Mouse (Mus musculus) kidney, postnatal 4 days (tissue): Measurements from ENCODE around the gene Slc2a4.
A peak's percentile ranks its signal among the peaks of the same experiment; 100 is the strongest.

Experiments
- DNase-seq, 2 experiments: peaks; one replicate each; pipeline ENCODE4 v3.0.0; 2021; ENCODE audit warnings: mixed read lengths in 2 of 2

Gene Slc2a4

DNA sequence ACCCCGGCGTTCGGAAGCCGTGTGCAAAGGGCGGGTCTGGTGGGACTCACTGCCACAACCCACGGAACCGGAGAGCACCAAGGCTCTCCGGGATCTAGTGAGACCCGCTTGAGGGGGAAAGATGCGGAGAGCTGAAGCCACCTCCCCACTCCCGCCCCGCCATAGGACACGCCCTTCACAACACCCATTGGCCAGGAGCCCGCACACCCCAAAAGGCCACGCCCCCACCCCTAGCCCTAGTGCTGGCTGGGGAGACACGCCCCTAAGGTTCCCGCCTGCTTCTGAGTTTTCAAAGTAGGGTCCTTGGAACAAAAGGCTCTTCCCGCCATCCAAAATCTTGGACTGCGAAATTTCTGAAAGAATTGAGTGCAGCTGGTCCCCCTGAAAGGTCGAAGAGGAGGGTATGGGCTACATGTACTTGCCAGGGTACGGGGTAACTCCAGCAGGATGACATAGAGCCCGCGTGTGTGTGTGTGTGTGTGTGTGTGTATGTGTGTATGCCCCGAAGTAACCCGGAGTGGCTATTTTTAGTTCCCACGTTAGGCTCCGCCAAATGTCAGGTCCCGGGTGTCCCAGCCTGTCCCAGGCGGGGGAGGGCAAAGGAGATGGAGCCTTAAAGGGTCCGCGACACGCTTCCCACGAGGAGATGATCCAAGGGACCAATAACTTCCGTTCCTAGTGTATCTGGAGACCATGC lies at the start of gene Slc2a4:
Slc2a4 (minus strand) TSS at position 123 of the 697 bp plus-strand sequence.
- peak; percentile 98 for DNase-seq

DNA sequence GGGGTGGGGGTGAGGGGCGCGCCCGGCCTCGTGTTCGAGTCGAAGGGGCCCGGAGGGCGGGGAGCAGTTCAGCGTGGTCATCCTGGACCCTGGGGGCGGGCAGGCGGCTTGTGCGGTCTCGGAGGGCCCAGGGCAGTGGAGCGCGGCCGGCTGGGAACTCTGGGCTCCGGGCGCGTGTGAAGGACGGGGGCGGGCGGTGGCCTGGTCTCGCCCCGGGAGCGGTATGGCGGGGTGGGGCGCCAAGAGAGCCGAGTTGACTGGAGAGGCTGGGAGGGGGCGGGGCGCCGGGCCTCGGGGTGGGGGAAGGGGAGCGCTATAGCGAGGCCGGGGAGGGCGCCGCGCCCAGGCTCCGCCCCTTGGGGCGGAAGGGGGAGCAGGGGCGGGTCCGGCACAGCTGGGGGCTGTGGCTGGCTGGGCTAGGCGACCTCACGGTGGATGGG lies 49.1 kb upstream of the Slc2a4 start:
- peak; percentile 94 to 96 for DNase-seq

DNA sequence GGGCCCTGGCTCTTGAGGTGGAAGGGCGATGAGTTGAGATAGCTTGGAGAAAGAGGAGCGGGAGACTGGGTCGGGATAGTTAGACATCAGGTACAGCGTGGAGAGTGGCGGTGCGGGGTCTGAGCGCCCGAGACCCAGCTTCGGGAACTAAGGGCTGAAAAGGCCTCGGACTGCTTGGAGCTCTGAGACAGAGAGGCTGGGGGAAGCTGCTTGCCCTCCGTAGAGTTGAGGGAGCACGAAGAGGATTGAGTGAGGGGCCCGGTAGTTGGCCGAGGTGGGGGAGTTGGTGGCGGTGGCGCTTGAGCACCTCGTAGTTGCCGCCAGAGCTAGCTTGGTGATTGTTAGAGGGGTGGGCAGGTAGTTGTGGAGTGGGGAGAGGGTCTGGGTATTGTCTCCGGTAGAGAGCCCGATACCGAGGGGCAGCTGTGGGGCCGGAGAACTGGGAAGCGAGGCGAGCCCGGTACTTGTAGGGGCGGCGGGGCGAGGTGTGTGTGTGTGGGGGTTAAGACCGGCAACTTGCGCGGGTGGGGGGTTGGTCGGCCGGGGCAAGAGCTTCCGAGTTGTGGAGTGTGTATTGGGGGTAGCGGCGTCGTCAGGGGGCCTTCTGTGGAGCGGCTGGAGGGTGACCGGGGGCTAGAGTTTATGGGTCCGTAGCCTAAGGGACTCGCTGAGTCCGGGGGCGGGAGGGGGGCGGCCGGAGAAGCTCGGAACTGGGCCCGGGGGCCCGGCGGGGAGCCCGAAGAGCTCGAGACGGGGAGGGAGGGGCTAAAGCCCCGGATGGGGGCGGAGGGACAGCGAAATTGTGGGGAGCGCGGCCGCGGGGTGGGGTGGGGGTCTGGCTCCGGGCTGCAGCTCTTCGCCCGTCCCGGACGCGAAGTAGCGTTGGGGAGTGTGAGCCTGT lies 48.4 kb upstream of the Slc2a4 start:
- DNase-seq: peak in 1 of 2 experiments; percentile 51

GRCm38 (mm10) chr11:69995391-69995960 lies 47.5 kb upstream of the Slc2a4 start, which contains the start of gene Phf23:
Gene Phf23, plus strand, starts transcription at chr11:69995777.
- DNase-seq: peak; percentile 97 to 98

- no peak for DNase-seq
These were observed 46.6 kb upstream of the Slc2a4 start for GRCm38 (mm10) chr11:69994401-69995090.

- DNase-seq: no peak
These were observed 44.9 kb upstream of the Slc2a4 start for GRCm38 (mm10) chr11:69992932-69993331.

- DNase-seq: no peak
These were observed 44.4 kb upstream of the Slc2a4 start for GRCm38 (mm10) chr11:69992396-69992795.

GRCm38 (mm10) chr11:69991711-69992110 lies 43.7 kb upstream of the Slc2a4 start:
- DNase-seq: no peak

GRCm38 (mm10) chr11:69990850-69991691 lies 43.1 kb upstream of the Slc2a4 start, which contains the start of gene Gabarap:
Gene Gabarap, plus strand, starts transcription at chr11:69991143.
- DNase-seq: peak; percentile 97 to 98

DNA sequence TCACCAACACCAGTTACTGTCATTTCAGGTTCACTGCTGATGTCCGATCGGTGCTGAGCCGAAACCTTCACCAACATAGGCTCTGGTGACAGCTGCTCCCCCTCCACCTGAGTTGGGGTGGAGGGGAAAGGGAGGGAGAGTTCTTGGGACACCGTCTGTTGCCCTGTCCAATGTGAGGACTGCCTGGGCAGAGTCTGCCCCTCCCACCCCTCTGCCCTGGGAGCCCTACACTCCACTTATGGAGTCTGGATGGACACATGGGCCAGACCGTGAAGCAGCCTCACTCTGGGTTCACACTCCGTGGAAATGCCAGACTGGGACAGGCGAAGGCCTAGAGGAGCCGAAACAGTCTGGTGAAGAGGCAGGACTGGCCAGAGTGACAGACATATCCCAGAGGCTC lies 42.0 kb upstream of the Slc2a4 start:
- DNase-seq: no peak

GRCm38 (mm10) chr11:69984431-69984830 lies 36.4 kb upstream of the Slc2a4 start:
- no peak for DNase-seq

GRCm38 (mm10) chr11:69983377-69983776 lies 35.4 kb upstream of the Slc2a4 start:
- no peak for DNase-seq

GRCm38 (mm10) chr11:69982877-69983276 lies 34.9 kb upstream of the Slc2a4 start:
- no peak for DNase-seq

GRCm38 (mm10) chr11:69982225-69982624 lies 34.2 kb upstream of the Slc2a4 start, which contains the start of gene Elp5:
Gene Elp5, minus strand, starts transcription at chr11:69982517.
- no peak for DNase-seq

DNA sequence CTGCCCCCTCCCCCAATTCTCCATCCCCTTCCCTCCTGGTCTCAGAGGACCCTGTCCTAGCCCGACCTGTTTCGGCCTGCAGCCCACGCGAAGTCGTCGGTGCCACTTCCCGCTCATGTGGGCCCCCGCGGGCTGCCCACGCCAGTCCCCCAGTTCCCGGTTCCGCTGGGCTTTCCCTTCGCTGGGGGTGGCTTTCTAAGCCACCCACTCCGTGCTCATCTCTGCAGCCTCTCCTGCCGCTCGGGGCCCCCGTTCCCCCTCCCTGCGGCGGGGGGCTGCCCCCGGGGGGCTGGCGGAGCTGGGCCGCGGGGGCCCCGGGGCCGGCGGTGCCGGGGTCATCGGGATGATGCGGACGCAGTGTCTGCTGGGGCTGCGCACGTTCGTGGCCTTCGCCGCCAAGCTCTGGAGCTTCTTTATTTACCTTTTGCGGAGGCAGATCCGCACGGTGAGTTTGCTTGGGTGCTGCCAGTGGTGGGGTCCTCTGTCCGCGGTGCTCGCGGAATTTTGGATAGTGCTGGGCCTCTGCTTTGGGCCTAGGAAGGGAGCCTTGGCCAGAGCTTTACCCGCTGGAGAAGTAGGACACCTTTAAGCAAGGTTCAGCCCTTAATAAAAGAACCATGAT lies 33.3 kb upstream of the Slc2a4 start, which contains the start of gene Ctdnep1:
Ctdnep1 (plus strand) TSS at position 16 of the 622 bp plus-strand sequence.
- peak; percentile 45 to 60 for DNase-seq

GRCm38 (mm10) chr11:69980196-69981140 lies 32.5 kb upstream of the Slc2a4 start:
- DNase-seq: peak; percentile 98

- no peak for DNase-seq
These were observed 31.8 kb upstream of the Slc2a4 start for GRCm38 (mm10) chr11:69979827-69980195.

DNA sequence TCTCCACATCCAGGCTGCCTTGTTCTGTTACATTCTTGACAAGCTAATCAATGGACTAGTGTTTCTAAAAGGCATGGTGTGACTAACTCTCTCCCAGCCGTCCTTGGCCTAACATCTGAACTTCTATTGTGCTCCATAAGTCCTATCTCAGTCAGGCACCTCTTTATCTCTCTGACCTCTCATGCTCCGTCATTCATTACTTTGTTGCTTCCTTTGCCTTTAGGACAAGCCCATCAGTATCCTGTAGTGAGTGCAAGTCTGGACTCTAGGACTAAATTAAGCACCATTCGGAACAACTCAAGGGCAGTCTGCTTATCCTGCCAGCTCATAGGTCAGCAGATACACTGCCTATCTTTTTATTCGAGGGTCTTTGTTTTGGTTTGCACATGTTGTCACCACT lies 28.3 kb upstream of the Slc2a4 start:
- DNase-seq: no peak

DNA sequence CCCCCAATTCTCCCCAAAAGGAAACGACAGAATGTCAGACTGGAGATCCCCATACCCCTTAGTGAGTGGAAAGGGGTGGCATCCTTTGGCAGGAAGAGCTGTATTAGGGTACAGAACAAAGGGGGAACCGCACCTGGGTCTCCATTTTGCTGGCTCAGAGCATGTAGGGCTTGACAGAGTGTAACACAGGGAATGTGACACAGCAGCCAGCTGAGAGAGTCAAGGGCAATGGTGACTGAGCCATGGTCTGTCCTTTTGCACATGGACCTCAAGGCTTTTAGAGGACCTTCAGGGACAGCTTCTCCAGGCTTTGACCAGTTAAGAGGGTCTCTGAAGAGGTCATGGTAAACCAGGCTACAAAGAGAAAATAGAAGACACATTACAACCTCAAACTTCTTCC lies 26.9 kb upstream of the Slc2a4 start:
- DNase-seq: no peak

GRCm38 (mm10) chr11:69970775-69971174 lies 22.8 kb upstream of the Slc2a4 start:
- DNase-seq: no peak
